Mouse (Mus musculus): ENCODE results near the gene Tmem132d. TPM values are rescaled to one million over a fixed set of nuclear protein-coding genes. Genes with fewer than 3 reads are reported as not detected.

Gene Tmem132d
- not detected in 2 replicates for polyA plus RNA-seq (2015; fragmentation: Nextera tagmentation; extraction: Ambion mirVana)

DNA sequence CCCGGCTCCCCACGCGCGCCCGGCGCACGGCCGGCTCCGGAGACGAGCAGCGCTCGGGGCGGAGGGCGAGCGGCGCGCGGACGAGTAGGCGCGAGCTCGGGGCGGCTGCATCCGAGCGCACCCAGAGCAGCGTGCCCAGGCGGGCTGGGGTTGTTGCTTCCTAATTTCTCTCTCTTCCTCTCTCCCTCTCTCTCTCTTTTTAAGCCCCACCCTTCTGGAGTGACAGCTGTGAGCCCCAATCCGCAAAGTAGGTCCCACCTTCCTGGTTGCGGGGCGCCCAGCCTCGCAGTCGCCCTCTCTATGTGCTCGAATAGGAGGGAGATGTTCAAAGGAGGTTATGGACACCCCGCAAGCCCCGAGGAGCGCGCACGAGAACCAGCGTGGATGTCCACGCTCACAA is at the start of gene Tmem132d:
Tmem132d (minus strand) TSS at position 162 of the 400 bp plus-strand sequence.
- Histone ChIP-seq H3K4me1 (ENCODE audit: control insufficient read depth, low read depth, low read length) (no peaks in the 10 kb centered on the region), H3K4me3 (ENCODE audit: low read depth, low read length) (no peak within 1 kb of the TSS), H3K4me2 (ENCODE audit: low read depth, low read length) (no peak within 1 kb of the TSS), H3K36me3 (ENCODE audit: control insufficient read depth, insufficient read depth) (no peaks in the 10 kb centered on the region), H3K9me3 (replicated peaks; ENCODE audit: control insufficient read depth, low read length) (no peaks in the 10 kb centered on the region), H3K27ac (ENCODE audit: low read length) (no peak within 1 kb of the TSS), H3K27me3 (ENCODE audit: control insufficient read depth, insufficient read depth, low read depth, low read length) (peaks cover 20% of the 10 kb centered on the region), H3K9ac (ENCODE audit: low read depth, low read length) (no peak within 1 kb of the TSS)
- ATAC-seq (ENCODE audit: low read depth), result no peak
- WGBS (ENCODE audit: insufficient replicate concordance), result 3% methylated on average over 26 of the region's 40 CpGs

DNA sequence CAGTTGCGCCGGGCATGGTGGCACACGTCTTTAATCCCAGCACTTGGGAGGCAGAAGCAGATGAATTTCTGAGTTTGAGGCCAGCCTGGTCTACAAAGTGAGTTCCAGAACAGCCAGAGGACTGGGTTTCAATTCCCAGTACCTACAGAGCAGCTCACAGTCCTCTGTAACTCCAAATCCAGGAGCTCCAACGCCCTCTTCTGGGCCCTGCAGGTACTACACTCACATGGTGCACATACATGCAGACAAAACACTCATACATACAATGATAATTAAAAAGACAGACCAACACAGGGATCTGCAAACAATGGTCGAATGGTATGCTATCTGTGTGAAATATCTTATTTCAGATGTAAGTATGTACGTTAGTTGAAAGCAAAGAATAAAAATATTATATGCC is 47.9 kb upstream of the Tmem132d start:
- no peaks in the 10 kb centered on the region for H3K4me1 ChIP-seq (ENCODE audit: control insufficient read depth, low read depth, low read length)
- no peak overlapping the region for H3K4me2 ChIP-seq (ENCODE audit: low read depth, low read length)
- H3K9ac ChIP-seq (ENCODE audit: low read depth, low read length), result no peak overlapping the region
- no peaks in the 10 kb centered on the region; the same call in 1 of the 2 replicates for H3K27me3 ChIP-seq (ENCODE audit: control insufficient read depth, insufficient read depth, low read depth, low read length)
- H3K36me3 ChIP-seq (ENCODE audit: control insufficient read depth, insufficient read depth), result no peaks in the 10 kb centered on the region
- no peak overlapping the region for H3K27ac ChIP-seq (ENCODE audit: low read length)
- H3K4me3 ChIP-seq (ENCODE audit: low read depth, low read length), result no peak overlapping the region
- H3K9me3 ChIP-seq (replicated peaks; ENCODE audit: control insufficient read depth, low read length), result no peaks in the 10 kb centered on the region
- ATAC-seq (ENCODE audit: low read depth), result no peak
- 63% methylated on average over 6 of the region's 6 CpGs for WGBS (ENCODE audit: insufficient replicate concordance)

DNA sequence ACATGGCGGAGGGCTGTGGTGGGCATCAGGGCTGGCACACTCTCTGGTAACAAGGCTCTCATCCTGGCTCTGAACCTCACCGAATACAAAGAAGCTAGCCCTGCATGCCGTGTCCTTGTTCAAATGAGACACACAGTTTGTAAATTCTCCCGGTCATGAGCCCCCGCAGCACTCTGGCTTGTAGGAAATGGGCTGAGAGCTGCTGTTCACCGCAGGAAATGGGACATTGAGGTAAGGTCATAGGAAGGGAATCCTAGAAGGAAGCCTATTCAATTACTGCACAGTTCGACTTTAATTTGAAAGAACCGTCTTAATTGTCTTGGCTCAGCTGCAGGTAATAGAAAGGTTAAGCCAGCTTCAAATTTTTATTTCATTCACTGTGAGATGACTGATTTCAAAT is 42.5 kb upstream of the Tmem132d start:
- Histone ChIP-seq H3K9me3 (replicated peaks; ENCODE audit: control insufficient read depth, low read length) (no peaks in the 10 kb centered on the region), H3K4me2 (ENCODE audit: low read depth, low read length) (no peak overlapping the region), H3K4me3 (ENCODE audit: low read depth, low read length) (no peak overlapping the region), H3K36me3 (ENCODE audit: control insufficient read depth, insufficient read depth) (no peaks in the 10 kb centered on the region), H3K9ac (ENCODE audit: low read depth, low read length) (no peak overlapping the region), H3K4me1 (ENCODE audit: control insufficient read depth, low read depth, low read length) (no peaks in the 10 kb centered on the region), H3K27me3 (ENCODE audit: control insufficient read depth, insufficient read depth, low read depth, low read length) (no peaks in the 10 kb centered on the region), H3K27ac (ENCODE audit: low read length) (no peak overlapping the region)
- 49% methylated on average over 8 of the region's 8 CpGs for WGBS (ENCODE audit: insufficient replicate concordance)
- ATAC-seq (ENCODE audit: low read depth), result no peak

DNA sequence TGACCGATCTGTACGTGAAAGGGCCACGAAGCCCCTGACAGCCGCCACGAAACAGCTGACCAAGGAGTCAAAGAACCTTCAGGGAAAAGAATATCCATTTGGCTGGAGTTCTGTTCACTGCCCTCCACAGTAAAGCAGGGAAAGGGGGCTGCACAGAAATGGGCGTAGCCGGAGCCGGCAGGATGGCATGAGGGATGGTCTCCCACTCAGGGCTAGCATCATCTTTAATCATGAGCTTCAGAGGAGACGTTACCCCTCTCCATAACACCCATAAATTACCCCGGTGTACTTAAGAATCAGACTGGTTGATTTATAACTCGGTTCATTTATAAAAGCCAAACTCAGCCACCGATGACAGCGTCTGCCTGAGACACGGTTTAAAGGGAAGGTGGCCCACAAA is 36.9 kb upstream of the Tmem132d start:
- WGBS (ENCODE audit: insufficient replicate concordance), result 70% methylated on average over 14 of the region's 14 CpGs
- H3K4me1 ChIP-seq (ENCODE audit: control insufficient read depth, low read depth, low read length), result no peaks in the 10 kb centered on the region
- H3K9me3 ChIP-seq (replicated peaks; ENCODE audit: control insufficient read depth, low read length), result no peaks in the 10 kb centered on the region
- H3K4me3 ChIP-seq (ENCODE audit: low read depth, low read length), result no peak overlapping the region
- no peaks in the 10 kb centered on the region for H3K36me3 ChIP-seq (ENCODE audit: control insufficient read depth, insufficient read depth)
- no peak overlapping the region for H3K27ac ChIP-seq (ENCODE audit: low read length)
- no peak overlapping the region for H3K4me2 ChIP-seq (ENCODE audit: low read depth, low read length)
- no peak overlapping the region for H3K9ac ChIP-seq (ENCODE audit: low read depth, low read length)
- no peaks in the 10 kb centered on the region for H3K27me3 ChIP-seq (ENCODE audit: control insufficient read depth, insufficient read depth, low read depth, low read length)
- no peak for ATAC-seq (ENCODE audit: low read depth)

DNA sequence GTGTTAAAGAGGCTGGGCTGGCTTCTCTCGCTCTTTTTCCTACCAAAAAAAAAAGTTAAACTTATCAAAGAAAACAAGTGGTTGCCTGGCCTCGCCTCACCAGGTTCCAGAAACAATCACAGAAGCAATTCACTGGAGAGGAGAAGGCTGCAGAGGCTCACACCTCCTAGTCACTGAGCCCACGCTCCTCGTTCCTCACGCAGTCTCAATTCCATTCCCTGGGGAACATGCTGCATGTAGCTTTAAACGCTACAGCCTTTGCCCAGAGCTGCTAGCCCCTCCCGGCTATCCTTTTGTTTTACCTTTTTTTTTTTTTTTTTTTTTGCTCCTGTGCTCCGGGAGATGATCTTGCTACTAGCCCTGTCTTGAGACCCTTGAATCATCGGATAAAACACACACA is 31.6 kb upstream of the Tmem132d start:
- ATAC-seq (ENCODE audit: low read depth), result no peak
- Histone ChIP-seq H3K4me1 (ENCODE audit: control insufficient read depth, low read depth, low read length) (no peaks in the 10 kb centered on the region), H3K36me3 (ENCODE audit: control insufficient read depth, insufficient read depth) (no peaks in the 10 kb centered on the region), H3K27ac (ENCODE audit: low read length) (no peak overlapping the region), H3K9me3 (replicated peaks; ENCODE audit: control insufficient read depth, low read length) (no peaks in the 10 kb centered on the region), H3K4me2 (ENCODE audit: low read depth, low read length) (no peak overlapping the region), H3K9ac (ENCODE audit: low read depth, low read length) (no peak overlapping the region), H3K27me3 (ENCODE audit: control insufficient read depth, insufficient read depth, low read depth, low read length) (no peaks in the 10 kb centered on the region), H3K4me3 (ENCODE audit: low read depth, low read length) (no peak overlapping the region)
- WGBS (ENCODE audit: insufficient replicate concordance), result 18% methylated on average over 9 of the region's 9 CpGs

DNA sequence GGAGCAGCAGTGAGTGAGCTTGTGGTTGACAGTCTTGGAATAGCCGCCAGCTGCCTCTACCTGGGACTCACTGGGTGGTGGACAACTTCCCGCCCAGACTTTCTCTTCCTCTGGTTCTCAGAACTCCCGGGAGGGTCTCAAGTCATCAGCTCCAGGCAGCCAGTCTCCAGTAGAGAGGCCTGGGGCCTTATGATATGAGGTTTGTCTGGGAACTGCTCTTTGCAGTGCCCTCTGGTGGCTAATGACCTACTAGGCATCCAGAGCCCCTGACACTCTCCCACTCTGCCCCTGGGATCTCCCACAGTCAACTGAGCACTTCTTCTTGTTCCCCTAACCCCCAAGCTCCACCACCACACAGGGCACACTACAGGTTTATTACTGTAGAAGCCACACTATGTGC is 27.7 kb upstream of the Tmem132d start:
- Histone ChIP-seq H3K36me3 (ENCODE audit: control insufficient read depth, insufficient read depth) (no peaks in the 10 kb centered on the region), H3K27ac (ENCODE audit: low read length) (no peak overlapping the region), H3K4me2 (ENCODE audit: low read depth, low read length) (no peak overlapping the region), H3K9me3 (replicated peaks; ENCODE audit: control insufficient read depth, low read length) (no peaks in the 10 kb centered on the region), H3K4me1 (ENCODE audit: control insufficient read depth, low read depth, low read length) (no peaks in the 10 kb centered on the region), H3K9ac (ENCODE audit: low read depth, low read length) (no peak overlapping the region), H3K4me3 (ENCODE audit: low read depth, low read length) (no peak overlapping the region), H3K27me3 (ENCODE audit: control insufficient read depth, insufficient read depth, low read depth, low read length) (no peaks in the 10 kb centered on the region)
- no peak for ATAC-seq (ENCODE audit: low read depth)
- 30% methylated on average over 3 of the region's 3 CpGs for WGBS (ENCODE audit: insufficient replicate concordance)

DNA sequence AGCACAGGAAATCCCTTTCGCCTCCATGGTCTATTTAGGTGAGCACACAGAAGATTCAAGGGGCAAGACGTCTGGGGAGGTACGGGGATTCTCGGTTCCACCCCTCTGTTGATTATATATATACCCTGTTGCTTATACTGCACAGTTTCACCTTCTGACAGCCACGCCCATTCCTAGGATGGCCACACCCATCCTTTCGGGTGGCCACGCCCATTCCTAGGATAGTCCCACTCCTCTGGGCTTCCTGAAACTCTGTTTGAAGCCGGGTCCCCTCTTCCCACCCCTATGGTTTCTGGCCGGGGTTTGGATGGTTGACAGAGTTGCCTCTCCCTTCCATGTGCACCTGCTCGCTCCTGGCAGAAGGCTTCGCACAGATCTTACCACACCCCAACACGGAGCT is 22.9 kb upstream of the Tmem132d start:
- WGBS (ENCODE audit: insufficient replicate concordance), result 59% methylated on average over 12 of the region's 12 CpGs
- H3K27me3 ChIP-seq (ENCODE audit: control insufficient read depth, insufficient read depth, low read depth, low read length), result no peaks in the 10 kb centered on the region
- no peak for ATAC-seq (ENCODE audit: low read depth)
- H3K4me2 ChIP-seq (ENCODE audit: low read depth, low read length), result no peak overlapping the region
- H3K9me3 ChIP-seq (replicated peaks; ENCODE audit: control insufficient read depth, low read length), result no peaks in the 10 kb centered on the region
- no peaks in the 10 kb centered on the region for H3K4me1 ChIP-seq (ENCODE audit: control insufficient read depth, low read depth, low read length)
- H3K27ac ChIP-seq (ENCODE audit: low read length), result no peak overlapping the region
- H3K36me3 ChIP-seq (ENCODE audit: control insufficient read depth, insufficient read depth), result no peaks in the 10 kb centered on the region
- H3K4me3 ChIP-seq (ENCODE audit: low read depth, low read length), result no peak overlapping the region
- H3K9ac ChIP-seq (ENCODE audit: low read depth, low read length), result no peak overlapping the region

DNA sequence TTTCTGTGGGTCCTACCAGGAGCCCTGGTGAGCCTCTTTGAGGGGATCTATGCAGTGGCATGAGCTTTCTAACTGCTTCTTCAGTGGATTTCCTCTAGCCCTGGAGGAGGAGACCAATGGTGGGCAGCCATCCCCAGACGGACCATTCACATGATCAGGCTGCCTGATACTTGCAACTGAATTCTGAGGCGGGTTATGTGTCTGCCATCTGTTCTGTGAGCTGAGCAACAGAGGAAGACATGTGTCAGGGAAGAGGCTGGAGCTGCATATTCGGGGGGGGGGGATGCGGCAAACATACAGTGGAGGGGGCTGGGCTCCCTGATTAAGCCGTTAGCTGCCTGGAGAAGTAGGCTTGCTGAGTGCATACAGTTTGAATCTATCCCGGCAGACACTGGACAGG is 19.3 kb upstream of the Tmem132d start:
- Histone ChIP-seq H3K9me3 (replicated peaks; ENCODE audit: control insufficient read depth, low read length) (no peaks in the 10 kb centered on the region; the same call in 1 of the 2 replicates), H3K4me3 (ENCODE audit: low read depth, low read length) (no peak overlapping the region), H3K36me3 (ENCODE audit: control insufficient read depth, insufficient read depth) (no peaks in the 10 kb centered on the region), H3K4me2 (ENCODE audit: low read depth, low read length) (no peak overlapping the region), H3K27ac (ENCODE audit: low read length) (no peak overlapping the region), H3K27me3 (ENCODE audit: control insufficient read depth, insufficient read depth, low read depth, low read length) (no peaks in the 10 kb centered on the region), H3K9ac (ENCODE audit: low read depth, low read length) (no peak overlapping the region), H3K4me1 (ENCODE audit: control insufficient read depth, low read depth, low read length) (no peaks in the 10 kb centered on the region)
- WGBS (ENCODE audit: insufficient replicate concordance), result 35% methylated on average over 6 of the region's 6 CpGs
- ATAC-seq (ENCODE audit: low read depth), result no peak

DNA sequence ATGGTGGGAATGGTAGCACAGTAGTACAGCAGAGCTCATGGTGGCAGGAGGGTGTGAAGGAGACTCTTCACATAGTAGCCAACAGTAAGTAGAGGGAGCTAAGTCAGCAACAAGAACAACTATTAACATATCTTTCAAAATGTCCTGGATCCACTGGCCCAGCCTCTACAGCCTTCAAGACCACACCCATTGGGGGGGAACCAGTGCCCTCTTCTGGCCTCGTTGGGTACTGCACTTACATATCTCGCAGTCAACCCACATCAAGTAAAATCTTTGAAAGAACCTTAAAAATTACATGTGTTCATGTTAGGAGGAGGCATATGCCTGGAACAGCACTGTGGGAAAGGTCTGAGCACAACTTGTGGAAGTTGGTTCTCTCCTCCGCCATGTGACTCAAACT is 17.9 kb upstream of the Tmem132d start:
- H3K4me1 ChIP-seq (ENCODE audit: control insufficient read depth, low read depth, low read length), result no peaks in the 10 kb centered on the region
- no peak for ATAC-seq (ENCODE audit: low read depth)
- H3K27me3 ChIP-seq (ENCODE audit: control insufficient read depth, insufficient read depth, low read depth, low read length), result no peaks in the 10 kb centered on the region
- H3K27ac ChIP-seq (ENCODE audit: low read length), result no peak overlapping the region
- H3K9me3 ChIP-seq (replicated peaks; ENCODE audit: control insufficient read depth, low read length), result no peaks in the 10 kb centered on the region; the same call in 1 of the 2 replicates
- no peak overlapping the region for H3K4me3 ChIP-seq (ENCODE audit: low read depth, low read length)
- H3K36me3 ChIP-seq (ENCODE audit: control insufficient read depth, insufficient read depth), result no peaks in the 10 kb centered on the region
- WGBS (ENCODE audit: insufficient replicate concordance), result 71% methylated on average over 3 of the region's 3 CpGs
- H3K4me2 ChIP-seq (ENCODE audit: low read depth, low read length), result no peak overlapping the region
- no peak overlapping the region for H3K9ac ChIP-seq (ENCODE audit: low read depth, low read length)

Data from liver, embryonic 16.5 days (tissue).